Mouse (Mus musculus) spleen, adult 2 months (tissue): ENCODE measurements around the gene Gdf9.

Experiments
- CTCF ChIP-seq: fragments of 200-500 bp; IDR thresholded peaks from 2 replicates; pipeline ENCODE4 v1.5.1; 2011; ENCODE audit warnings: mild to moderate bottlenecking, inconsistent platforms; ENCODE audit not compliant: insufficient read depth, insufficient read length, insufficient replicate concordance; ENCODE audit errors: extremely low read depth
- POLR2A ChIP-seq: fragments of 200-500 bp; IDR thresholded peaks from 2 replicates; pipeline ENCODE4 v1.6.1; 2011; ENCODE audit warnings: low read depth, low read length, inconsistent platforms

GRCm38 (mm10) chr11:53481088-53481730 lies 50.4 kb downstream of the Gdf9 start:
- TF ChIP-seq CTCF (no peak), POLR2A (no peak)
